Mouse (Mus musculus) myocyte (in vitro differentiated cells): Measurements from ENCODE around the gene Strn4.

Source experiments
- CEBPB ChIP-seq: IDR thresholded peaks from 2 replicates; pipeline ENCODE4 v1.6.1; 2011; ENCODE audit warnings: mild to moderate bottlenecking, moderate library complexity; ENCODE audit not compliant: poor library complexity, insufficient read depth, severe bottlenecking
- MAX ChIP-seq: IDR thresholded peaks from one replicate; pipeline ENCODE4 v1.6.1; 2011; ENCODE audit warnings: low read depth, mild to moderate bottlenecking, control low read depth
- MYOG ChIP-seq, 3 experiments: IDR thresholded peaks; one replicate each; pipeline ENCODE4 v1.6.1; 2011; ENCODE audit warnings: control low read depth in 2 of 3, low read depth in 2 of 3, mild to moderate bottlenecking in 2 of 3; ENCODE audit not compliant: insufficient read length in 2 of 3, control insufficient read depth in 1 of 3, insufficient read depth in 1 of 3
- POLR2A ChIP-seq: IDR thresholded peaks from one replicate; pipeline ENCODE4 v1.6.1; 2011; ENCODE audit warnings: low read depth, mild to moderate bottlenecking, control low read depth, moderate library complexity; ENCODE audit not compliant: insufficient read length
- REST ChIP-seq: IDR thresholded peaks from one replicate; pipeline ENCODE4 v1.6.1; 2011; ENCODE audit warnings: mild to moderate bottlenecking, control low read depth, moderate library complexity; ENCODE audit not compliant: insufficient read depth, insufficient read length
- SRF ChIP-seq: IDR thresholded peaks from one replicate; pipeline ENCODE4 v1.6.1; 2011; ENCODE audit warnings: low read depth; ENCODE audit not compliant: control insufficient read depth, insufficient read length
- TCF3 ChIP-seq: IDR thresholded peaks from one replicate; pipeline ENCODE4 v1.6.1; 2011; ENCODE audit warnings: low read depth, control low read depth; ENCODE audit not compliant: insufficient read length

GRCm38 (mm10) chr7:16885271-16885776, 69.6 kb downstream of the Strn4 start:
- TF ChIP-seq CEBPB, result no peak
- TF ChIP-seq POLR2A, result no peak
- TF ChIP-seq SRF, result no peak
- TF ChIP-seq MYOG (IDR thresholded peaks at IDR 0.05; ENCODE audit: control insufficient read depth in 1 of 3, insufficient read depth in 1 of 3, insufficient read length in 2 of 3, low read depth in 2 of 3), result no peak
- no peak for TF ChIP-seq REST
- TF ChIP-seq TCF3, result no peak
- TF ChIP-seq MAX, result no peak
